Comparison of ENCODE assay signal across 33 mouse cellular contexts in genomic region chr16:18182766-18183165, GRCm38 (mm10). TPM values are rescaled to one million over a fixed set of nuclear protein-coding genes. Genes with fewer than 3 reads are reported as not detected.
A peak's percentile ranks its signal among the peaks of the same experiment; 100 is the strongest.
DNase-seq lines count a peak whose midpoint lies in the region; TF ChIP-seq lines count a peak whose summit lies in the region.
"Had no signal": no experiment of that assay in that cellular context is flagged by ENCODE, and none has a peak within 500 bp of the region (broad histone marks: within the 10 kb centered on the region; RNA-seq: fewer than 3 reads in every experiment).

No protein-coding gene starts in this region.

- H3K79me3 ChIP-seq in C2C12 (ENCODE audit: low read depth) = no peaks in the 10 kb centered on the region

- DNase-seq in 3T3-L1 (ENCODE audit: low read depth, low spot score) = peak; percentile 52
- peak; percentile 51 for DNase-seq in NIH3T3 (ENCODE audit: low read depth)
- no peak for DNase-seq in heart, postnatal 25 days (ENCODE audit: low spot score)
- DNase-seq in embryo, embryonic 10 days (ENCODE audit: low spot score) = no peak
- no peak for DNase-seq in left cerebral cortex, postnatal 25 days (ENCODE audit: low spot score in 2 of 2)
- DNase-seq: adrenal gland, adult 8-10 months; adrenal gland, postnatal 25 days; cerebellum, adult 11-12 months; cerebellum, adult 8-10 months; cerebellum, postnatal 10 days; cerebellum, postnatal 36 days; forebrain, postnatal 0 days; gastrocnemius, postnatal 25 days; heart, adult 18-20 months; heart, postnatal 10 days; heart, postnatal 4 days had no signal

- H3K27me3 ChIP-seq in C2C12 (ENCODE audit: control insufficient read depth, insufficient read depth, insufficient read length) = peaks cover 13% of the 10 kb centered on the region

- H3K36me3 ChIP-seq in C2C12 (ENCODE audit: control insufficient read depth, insufficient read depth) = no peaks in the 10 kb centered on the region
- H3K36me3 ChIP-seq: heart, embryonic 12.5 days; heart, embryonic 15.5 days had no signal

- H3K4me3 ChIP-seq in C2C12 (ENCODE audit: insufficient read depth, poor library complexity, severe bottlenecking) = no peak overlapping the region
- H3K4me3 ChIP-seq: heart, embryonic 12.5 days; heart, embryonic 15.5 days had no signal

- no peak for TF ChIP-seq CTCF in C2C12 (IDR thresholded peaks at IDR 0.05; ENCODE audit: control insufficient read depth, insufficient read depth, insufficient read length)

- H3K79me2 ChIP-seq in C2C12 (ENCODE audit: control insufficient read depth, insufficient read depth) = no peaks in the 10 kb centered on the region

- no peak overlapping the region for H3ac ChIP-seq in C2C12 (ENCODE audit: control insufficient read depth, insufficient read length, low read depth)

- intact Hi-C loops in heart, postnatal 25 days (cut with DNase I) = no loop called here
- intact Hi-C loops in left cerebral cortex, postnatal 25 days (cut with DNase I) = no loop called here

TF ChIP-seq in C2C12, 6 proteins besides CTCF, POLR2A, EP300 and RAD21:
- no peak for TF ChIP-seq CEBPB (IDR thresholded peaks at IDR 0.05; ENCODE audit: low read depth)
- TF ChIP-seq MYOD1 (IDR thresholded peaks at IDR 0.05; ENCODE audit: control insufficient read depth, insufficient read length, low read depth) = no peak
- TF ChIP-seq USF1 (IDR thresholded peaks at IDR 0.05; ENCODE audit: low read depth) = peak; percentile 70
- TF ChIP-seq MAX (IDR thresholded peaks at IDR 0.05) = peak; percentile 36

RNA-seq across cellular contexts. Expression of gene Ccdc188, which starts 34.9 kb away (rescaled TPM):
- 0.04 TPM for polyA plus RNA-seq in C2C12 (2012; fragmentation: generic; extraction: Trizol)
- not detected for total RNA-seq in heart, postnatal 25 days (2021)
- not detected for total RNA-seq in left cerebral cortex, postnatal 25 days (2021)
- total RNA-seq: adrenal gland, adult 8-10 months; adrenal gland, postnatal 25 days; ES-E14; forebrain, postnatal 0 days; gastrocnemius, adult 8-10 months; gastrocnemius, postnatal 25 days; heart, adult 18-20 months; heart, postnatal 10 days; heart, postnatal 4 days; hindbrain, postnatal 0 days had no signal
- polyA plus RNA-seq: activated CD4-positive, CD25-positive, alpha-beta regulatory T cell, adult 4 months; brain, embryonic 14.5 days; cortical plate, adult 2 months; embryonic facial prominence, embryonic 11.5 days; embryonic facial prominence, embryonic 14.5 days; forebrain, embryonic 11.5 days; frontal cortex, adult 2 months; heart, embryonic 15.5 days; hindbrain, embryonic 11.5 days; hindbrain, embryonic 14.5 days; hindbrain, postnatal 0 days; inflammation-experienced regulatory T-cells, adult 6 months; intestine, embryonic 16.5 days had no signal

RNA-seq across cellular contexts. Expression of gene Zdhhc8, which starts 52.2 kb away (rescaled TPM):
- polyA plus RNA-seq in C2C12 (2012; fragmentation: generic; extraction: Trizol) = 37.4 TPM
- 10 to 100 TPM; 22.4 to 24.1 TPM for total RNA-seq in heart, postnatal 25 days (2021)
- total RNA-seq in left cerebral cortex, postnatal 25 days (2021) = 100 to 1,000 TPM; 140 to 144 TPM

RNA-seq across cellular contexts. Expression of gene Rtn4r, which starts 55.3 kb away (rescaled TPM):
- 0.11 TPM for polyA plus RNA-seq in C2C12 (2012; fragmentation: generic; extraction: Trizol)
- 1 to 10 TPM; 9.1 to 9.9 TPM for total RNA-seq in heart, postnatal 25 days (2021)
- 100 to 1,000 TPM; 119 to 138 TPM for total RNA-seq in left cerebral cortex, postnatal 25 days (2021)
- total RNA-seq: adrenal gland, postnatal 25 days had no signal
- polyA plus RNA-seq: activated CD4-positive, CD25-positive, alpha-beta regulatory T cell, adult 4 months; inflammation-experienced regulatory T-cells, adult 6 months had no signal

Comparison
In these comparisons a context has a peak if more than half of its experiments do, and no peak if none do; other contexts are left out.
1. DNase-seq: peak in 3T3-L1 (single experiment) and NIH3T3 (single experiment); none in heart, postnatal 25 days (single experiment), embryo, embryonic 10 days (single experiment) and left cerebral cortex, postnatal 25 days (0 of 2).
2. RNA of gene Zdhhc8, which starts 52.2 kb away (total RNA-seq): 140 to 144 TPM in left cerebral cortex, postnatal 25 days; 22.4 to 24.1 TPM in heart, postnatal 25 days; every median in the first group is over 4 times any median in the second.
3. RNA of gene Rtn4r, which starts 55.3 kb away (total RNA-seq): 119 to 138 TPM in left cerebral cortex, postnatal 25 days; 9.1 to 9.9 TPM in heart, postnatal 25 days; every median in the first group is over 10 times any median in the second.